Mouse (Mus musculus) midbrain, embryonic 11.5 days (tissue): ENCODE measurements at regions not wholly inside any gene's neighbourhood (a gene's known extent, or its start where the extent isn't known, plus 50 kb on each side); places are given as distances from the start of the nearest gene placed in this dataset.

Source experiments
- ATAC-seq: fragments of 200-750 bp; cut with Nextera tagmentation; 2 replicates; pipeline ENCODE4 v1.8.0; 2017; ENCODE audit warnings: moderate TSS enrichment, moderate library complexity; ENCODE audit not compliant: low FRiP score
- DNase-seq: peaks from one replicate; pipeline ENCODE4 v3.0.0; 2015; ENCODE audit warnings: low spot score; ENCODE audit errors: missing footprints
- H3K27ac ChIP-seq: fragments of 300-500 bp; sonication (generic); 2 replicates; pipeline ENCODE4 v1.5.1; 2014; ENCODE audit warnings: low read depth, low read length
- H3K27me3 ChIP-seq: fragments of 300-500 bp; sonication (generic); 2 replicates; pipeline ENCODE4 v1.6.1; 2014; ENCODE audit warnings: mild to moderate bottlenecking, low read length, moderate library complexity, mixed read lengths; ENCODE audit not compliant: control insufficient read depth, insufficient read depth
- H3K36me3 ChIP-seq: fragments of 300-500 bp; sonication (generic); 2 replicates; pipeline ENCODE4 v1.6.1; 2014; ENCODE audit warnings: mild to moderate bottlenecking, low read length, moderate library complexity, mixed read lengths; ENCODE audit not compliant: control insufficient read depth, insufficient read depth
- H3K4me1 ChIP-seq: fragments of 300-500 bp; sonication (generic); 2 replicates; pipeline ENCODE4 v1.6.1; 2014; ENCODE audit warnings: low read length; ENCODE audit not compliant: control insufficient read depth, insufficient read depth
- H3K4me2 ChIP-seq: fragments of 300-500 bp; sonication (generic); 2 replicates; pipeline ENCODE4 v1.6.1; 2014; ENCODE audit warnings: mild to moderate bottlenecking, moderate library complexity
- H3K4me3 ChIP-seq: fragments of 300-500 bp; sonication (generic); 2 replicates; pipeline ENCODE4 v1.5.1; 2014; ENCODE audit warnings: low read depth, low read length
- H3K9ac ChIP-seq: fragments of 300-500 bp; sonication (generic); 2 replicates; pipeline ENCODE4 v1.6.1; 2014; ENCODE audit warnings: low read length
- H3K9me3 ChIP-seq: fragments of 300-500 bp; sonication (generic); 2 replicates; pipeline ENCODE4 v1.6.1; 2016; ENCODE audit warnings: low read length; ENCODE audit not compliant: control insufficient read depth
- WGBS: fragments of 180-500 bp; shearing (Covaris S2); extraction: QIAGEN DNeasy Blood & Tissue Kit; methylation state at CpG from one replicate; pipeline ENCODE4 v1.1.7; 2014; 5-methylcytosine and 5-hydroxymethylcytosine counted together

GRCm38 (mm10) chr4:99459436-99459835 is 163.7 kb downstream of the Gm12689 start:
- Histone ChIP-seq H3K4me3 (no peak overlapping the region), H3K4me2 (peak overlapping the region; percentile 24), H3K9ac (no peak overlapping the region), H3K4me1 (peaks cover 5% of the 10 kb centered on the region), H3K27me3 (peaks cover 14% of the 10 kb centered on the region), H3K36me3 (no peaks in the 10 kb centered on the region), H3K9me3 (no peaks in the 10 kb centered on the region), H3K27ac (no peak overlapping the region)
- WGBS = 3% methylated on average over 14 of the region's 14 CpGs
- DNase-seq (peak; percentile 93), ATAC-seq (peak; percentile 98)

- 81% methylated on average over 9 of the region's 9 CpGs for WGBS
- Histone ChIP-seq H3K4me2 (no peak overlapping the region), H3K9ac (no peak overlapping the region), H3K4me3 (no peak overlapping the region), H3K27me3 (peaks cover 4% of the 10 kb centered on the region; the same call in 1 of the 2 replicates), H3K4me1 (no peaks in the 10 kb centered on the region), H3K9me3 (no peaks in the 10 kb centered on the region), H3K27ac (no peak overlapping the region), H3K36me3 (no peaks in the 10 kb centered on the region)
- DNase-seq = no peak
- no peak for ATAC-seq
These were observed 169.8 kb downstream of the Gm12689 start for GRCm38 (mm10) chr4:99465493-99465892.

- no peaks in the 10 kb centered on the region for H3K9me3 ChIP-seq
- no peak overlapping the region for H3K27ac ChIP-seq
- ATAC-seq = no peak
- 42% methylated on average over 11 of the region's 11 CpGs for WGBS
- no peak overlapping the region for H3K4me2 ChIP-seq
- H3K36me3 ChIP-seq = no peaks in the 10 kb centered on the region
- H3K4me1 ChIP-seq = no peaks in the 10 kb centered on the region
- no peak overlapping the region for H3K9ac ChIP-seq
- DNase-seq = no peak
- H3K27me3 ChIP-seq = no peaks in the 10 kb centered on the region
- no peak overlapping the region for H3K4me3 ChIP-seq
These were observed 180.1 kb downstream of the Gm12689 start for GRCm38 (mm10) chr4:99475701-99476218.

- Histone ChIP-seq H3K9me3 (no peaks in the 10 kb centered on the region), H3K4me3 (no peak overlapping the region), H3K36me3 (no peaks in the 10 kb centered on the region), H3K27me3 (no peaks in the 10 kb centered on the region), H3K4me1 (no peaks in the 10 kb centered on the region), H3K9ac (no peak overlapping the region), H3K4me2 (no peak overlapping the region), H3K27ac (no peak overlapping the region)
- ATAC-seq = no peak
- 68% methylated on average over 4 of the region's 4 CpGs for WGBS
- no peak for DNase-seq
These were observed 171.8 kb upstream of the Foxd3 start for GRCm38 (mm10) chr4:99484271-99484670.

- H3K4me2 ChIP-seq = no peak overlapping the region
- no peak overlapping the region for H3K27ac ChIP-seq
- ATAC-seq = no peak
- no peak for DNase-seq
- 84% methylated on average over 12 of the region's 12 CpGs for WGBS
- H3K4me1 ChIP-seq = no peaks in the 10 kb centered on the region
- H3K9me3 ChIP-seq = no peaks in the 10 kb centered on the region
- no peak overlapping the region for H3K4me3 ChIP-seq
- H3K27me3 ChIP-seq = no peaks in the 10 kb centered on the region
- no peak overlapping the region for H3K9ac ChIP-seq
- no peaks in the 10 kb centered on the region for H3K36me3 ChIP-seq
These were observed 164.3 kb upstream of the Foxd3 start for GRCm38 (mm10) chr4:99491536-99492514.

GRCm38 (mm10) chr4:99503221-99503744 is 152.8 kb upstream of the Foxd3 start:
- H3K27me3 ChIP-seq = no peaks in the 10 kb centered on the region
- no peak for DNase-seq
- no peaks in the 10 kb centered on the region for H3K9me3 ChIP-seq
- ATAC-seq = no peak
- WGBS = 64% methylated on average over 10 of the region's 10 CpGs
- H3K9ac ChIP-seq = no peak overlapping the region
- no peak overlapping the region for H3K27ac ChIP-seq
- no peaks in the 10 kb centered on the region; the same call in 1 of the 2 replicates for H3K4me1 ChIP-seq
- H3K4me2 ChIP-seq = no peak overlapping the region
- no peak overlapping the region for H3K4me3 ChIP-seq
- no peaks in the 10 kb centered on the region for H3K36me3 ChIP-seq

GRCm38 (mm10) chr4:99511993-99512392 is 144.1 kb upstream of the Foxd3 start:
- peaks cover 4% of the 10 kb centered on the region; the same call in 1 of the 2 replicates for H3K4me1 ChIP-seq
- no peak overlapping the region for H3K4me2 ChIP-seq
- WGBS = 43% methylated on average over 6 of the region's 6 CpGs
- H3K27ac ChIP-seq = no peak overlapping the region
- DNase-seq (no peak), ATAC-seq (no peak)
- H3K9ac ChIP-seq = no peak overlapping the region
- no peaks in the 10 kb centered on the region for H3K9me3 ChIP-seq
- H3K4me3 ChIP-seq = no peak overlapping the region
- no peaks in the 10 kb centered on the region for H3K27me3 ChIP-seq
- no peaks in the 10 kb centered on the region for H3K36me3 ChIP-seq

- Histone ChIP-seq H3K27ac (no peak overlapping the region), H3K9me3 (no peaks in the 10 kb centered on the region), H3K9ac (no peak overlapping the region), H3K36me3 (no peaks in the 10 kb centered on the region), H3K27me3 (no peaks in the 10 kb centered on the region), H3K4me3 (no peak overlapping the region), H3K4me2 (no peak overlapping the region), H3K4me1 (peaks cover 3% of the 10 kb centered on the region; the same call in 1 of the 2 replicates)
- no peak for ATAC-seq
- DNase-seq = no peak
- WGBS = 81% methylated on average over 3 of the region's 3 CpGs
These were observed 139.2 kb upstream of the Foxd3 start for GRCm38 (mm10) chr4:99516883-99517282.

- no peak overlapping the region for H3K27ac ChIP-seq
- H3K4me2 ChIP-seq = no peak overlapping the region
- no peaks in the 10 kb centered on the region for H3K27me3 ChIP-seq
- DNase-seq (no peak), ATAC-seq (no peak)
- no peaks in the 10 kb centered on the region for H3K36me3 ChIP-seq
- H3K4me1 ChIP-seq = no peaks in the 10 kb centered on the region
- no peak overlapping the region for H3K9ac ChIP-seq
- no peak overlapping the region for H3K4me3 ChIP-seq
- no peaks in the 10 kb centered on the region for H3K9me3 ChIP-seq
- WGBS = 88% methylated on average over 12 of the region's 12 CpGs
These were observed 128.7 kb upstream of the Foxd3 start for GRCm38 (mm10) chr4:99527441-99527840.
